Mouse (Mus musculus): ENCODE data around the gene Smarcd2.

GRCm38 (mm10) chr11:106286206-106286605, 13.4 kb upstream of the Smarcd2 start:
- TF ChIP-seq CTCF (IDR thresholded peaks at IDR 0.05; ENCODE audit: low read depth, low read length) (no peak), POLR2A (IDR thresholded peaks at IDR 0.05; ENCODE audit: insufficient read depth, low read length) (no peak), EP300 (IDR thresholded peaks at IDR 0.05; ENCODE audit: insufficient read depth, low read depth, low read length) (no peak)

Measured in ES-Bruce4 (cell line).